Mouse (Mus musculus): ENCODE measurements around the gene Ube2i. TPM values are rescaled to one million over a fixed set of nuclear protein-coding genes. Genes with fewer than 3 reads are reported as not detected.
A peak's percentile ranks its signal among the peaks of the same experiment; 100 is the strongest.

The Ube2i gene
- polyA plus RNA-seq, 1 experiment from 2014 or later = 579 TPM

GRCm38 (mm10) chr17:25288842-25289241, 14.4 kb upstream of the Ube2i start:
- no peak overlapping the region for H3K9ac ChIP-seq (ENCODE audit: low read length)
- no peaks in the 10 kb centered on the region for H3K36me3 ChIP-seq (ENCODE audit: control insufficient read depth, insufficient read depth, low read length)
- DNase-seq (ENCODE audit: low spot score) (peak; percentile 67), ATAC-seq (replicated peaks; ENCODE audit: low FRiP score, low TSS enrichment, low read depth) (no peak)
- no peak overlapping the region for H3K27ac ChIP-seq (ENCODE audit: low read depth)
- no peaks in the 10 kb centered on the region for H3K4me1 ChIP-seq (replicated peaks; ENCODE audit: control insufficient read depth, insufficient read depth, low read length)
- no peaks in the 10 kb centered on the region for H3K9me3 ChIP-seq (ENCODE audit: control insufficient read depth, low read length)
- no peak overlapping the region for H3K4me2 ChIP-seq (ENCODE audit: low read length)
- WGBS = 22% methylated on average over 4 of the region's 4 CpGs
- no peak overlapping the region for H3K4me3 ChIP-seq (ENCODE audit: low read depth, low read length)
- no peaks in the 10 kb centered on the region for H3K27me3 ChIP-seq (replicated peaks; ENCODE audit: control insufficient read depth, insufficient read depth, low read length)

GRCm38 (mm10) chr17:25285033-25285432, 10.6 kb upstream of the Ube2i start:
- DNase-seq (ENCODE audit: low spot score) (peak; percentile 73), ATAC-seq (replicated peaks; ENCODE audit: low FRiP score, low TSS enrichment, low read depth) (no peak)
- 20% methylated on average over 3 of the region's 3 CpGs for WGBS
- H3K36me3 ChIP-seq (ENCODE audit: control insufficient read depth, insufficient read depth, low read length) = no peaks in the 10 kb centered on the region
- H3K9me3 ChIP-seq (ENCODE audit: control insufficient read depth, low read length) = no peaks in the 10 kb centered on the region
- no peaks in the 10 kb centered on the region for H3K4me1 ChIP-seq (replicated peaks; ENCODE audit: control insufficient read depth, insufficient read depth, low read length)
- no peak overlapping the region for H3K4me3 ChIP-seq (ENCODE audit: low read depth, low read length)
- H3K4me2 ChIP-seq (ENCODE audit: low read length) = no peak overlapping the region
- H3K9ac ChIP-seq (ENCODE audit: low read length) = no peak overlapping the region
- H3K27ac ChIP-seq (ENCODE audit: low read depth) = no peak overlapping the region
- no peaks in the 10 kb centered on the region for H3K27me3 ChIP-seq (replicated peaks; ENCODE audit: control insufficient read depth, insufficient read depth, low read length)

DNA sequence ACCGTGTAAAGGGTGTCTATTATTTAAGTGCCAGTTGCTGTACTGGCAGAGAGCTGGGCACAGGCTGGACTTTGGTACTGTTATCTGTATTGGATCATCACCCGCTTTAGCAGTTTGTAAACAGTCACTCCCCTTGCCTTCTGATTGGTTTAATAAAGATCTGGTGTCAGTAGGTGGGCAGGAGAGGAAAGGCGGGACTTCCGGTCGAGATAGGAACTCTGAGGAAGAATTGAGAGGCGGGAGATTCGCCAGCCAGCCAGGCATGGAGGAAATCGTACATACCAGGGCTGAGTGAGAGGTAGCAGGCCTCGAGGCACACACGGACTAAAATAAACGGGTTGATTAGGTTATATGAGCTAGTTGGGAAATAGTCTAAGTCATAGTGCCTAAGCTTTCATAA, 7.7 kb upstream of the Ube2i start:
- Histone ChIP-seq H3K4me2 (ENCODE audit: low read length) (no peak overlapping the region), H3K4me3 (ENCODE audit: low read depth, low read length) (no peak overlapping the region), H3K9me3 (ENCODE audit: control insufficient read depth, low read length) (no peaks in the 10 kb centered on the region), H3K27me3 (replicated peaks; ENCODE audit: control insufficient read depth, insufficient read depth, low read length) (no peaks in the 10 kb centered on the region), H3K9ac (ENCODE audit: low read length) (no peak overlapping the region), H3K27ac (ENCODE audit: low read depth) (no peak overlapping the region), H3K4me1 (replicated peaks; ENCODE audit: control insufficient read depth, insufficient read depth, low read length) (no peaks in the 10 kb centered on the region), H3K36me3 (ENCODE audit: control insufficient read depth, insufficient read depth, low read length) (no peaks in the 10 kb centered on the region)
- DNase-seq (ENCODE audit: low spot score) = no peak
- WGBS = 40% methylated on average over 11 of the region's 11 CpGs
- ATAC-seq (replicated peaks; ENCODE audit: low FRiP score, low TSS enrichment, low read depth) = no peak

DNA sequence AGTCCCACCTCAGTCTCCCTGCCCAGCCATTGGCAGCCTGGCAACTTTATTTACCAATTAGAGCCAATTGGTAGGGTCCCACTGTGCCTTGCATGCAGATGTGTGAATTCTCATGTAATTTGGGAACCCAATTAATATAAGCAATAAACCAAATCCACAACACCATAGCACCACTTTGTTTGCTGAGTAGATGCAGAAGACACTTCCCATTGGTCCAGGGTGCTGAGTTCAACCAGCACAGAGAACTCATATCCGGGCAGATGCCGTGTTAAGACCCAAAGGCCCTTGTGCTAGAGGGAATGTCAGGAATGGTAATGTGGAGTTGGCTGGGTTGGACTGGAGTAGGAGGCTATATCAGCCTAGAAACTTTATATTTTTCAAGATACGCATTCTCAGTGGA, 1.4 kb upstream of the Ube2i start:
- ATAC-seq (replicated peaks; ENCODE audit: low FRiP score, low TSS enrichment, low read depth) = no peak
- no peak overlapping the region for H3K9ac ChIP-seq (ENCODE audit: low read length)
- peaks cover 19% of the 10 kb centered on the region for H3K4me1 ChIP-seq (replicated peaks; ENCODE audit: control insufficient read depth, insufficient read depth, low read length)
- DNase-seq (ENCODE audit: low spot score) = no peak
- H3K36me3 ChIP-seq (ENCODE audit: control insufficient read depth, insufficient read depth, low read length) = no peaks in the 10 kb centered on the region
- H3K4me2 ChIP-seq (ENCODE audit: low read length) = no peak overlapping the region
- WGBS = 96% methylated on average over 3 of the region's 3 CpGs
- no peak overlapping the region for H3K27ac ChIP-seq (ENCODE audit: low read depth)
- H3K4me3 ChIP-seq (ENCODE audit: low read depth, low read length) = no peak overlapping the region
- H3K27me3 ChIP-seq (replicated peaks; ENCODE audit: control insufficient read depth, insufficient read depth, low read length) = no peaks in the 10 kb centered on the region
- no peaks in the 10 kb centered on the region for H3K9me3 ChIP-seq (ENCODE audit: control insufficient read depth, low read length)

DNA sequence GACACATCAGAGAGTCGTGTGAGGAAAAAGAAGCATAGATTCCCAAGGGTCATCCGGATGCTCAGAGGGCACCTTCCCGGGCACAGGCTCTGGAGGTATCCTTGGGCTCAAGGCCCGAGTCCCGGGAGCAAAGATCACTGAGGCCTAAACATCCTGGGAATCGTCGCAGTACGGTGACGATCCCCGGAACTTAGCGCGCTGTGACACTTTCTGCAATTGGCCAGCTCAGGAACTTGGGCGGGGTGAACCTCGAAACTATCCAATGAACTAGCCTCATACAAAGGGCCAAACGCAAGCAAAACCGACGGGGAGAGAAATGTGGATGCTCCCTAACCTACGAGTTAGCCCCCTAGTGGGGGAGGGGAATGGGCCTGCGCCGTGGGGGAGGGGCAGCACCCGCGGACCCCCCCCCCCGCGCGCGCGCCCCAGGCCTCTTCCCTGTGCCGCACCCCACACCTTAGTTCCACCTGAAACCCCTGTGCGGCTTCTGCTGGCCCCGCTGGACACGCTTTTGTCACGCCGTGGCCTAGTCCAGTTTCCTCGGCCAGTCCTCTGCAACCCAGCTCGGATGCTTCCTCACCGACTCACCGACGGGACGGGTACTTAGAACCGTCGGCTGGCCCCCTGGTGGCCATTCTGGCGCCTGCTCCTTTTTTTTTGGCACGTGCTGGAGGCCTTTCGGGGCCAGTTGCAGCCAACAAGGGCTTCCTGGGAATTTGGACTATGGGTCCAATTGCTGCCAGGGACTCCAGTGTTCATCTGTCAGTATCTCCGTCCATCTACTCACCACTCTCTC, 518 bp downstream of the Ube2i start:
- Histone ChIP-seq H3K36me3 (ENCODE audit: control insufficient read depth, insufficient read depth, low read length) (peaks cover 15% of the 10 kb centered on the region), H3K4me1 (replicated peaks; ENCODE audit: control insufficient read depth, insufficient read depth, low read length) (peaks cover 20% of the 10 kb centered on the region), H3K27ac (ENCODE audit: low read depth) (peak overlapping the region; percentile 98), H3K4me2 (ENCODE audit: low read length) (peak overlapping the region; percentile 42), H3K4me3 (ENCODE audit: low read depth, low read length) (peak overlapping the region; percentile 86), H3K9ac (ENCODE audit: low read length) (peak overlapping the region; percentile 99), H3K27me3 (replicated peaks; ENCODE audit: control insufficient read depth, insufficient read depth, low read length) (no peaks in the 10 kb centered on the region), H3K9me3 (ENCODE audit: control insufficient read depth, low read length) (no peaks in the 10 kb centered on the region)
- DNase-seq (ENCODE audit: low spot score) (peak; percentile 100), ATAC-seq (replicated peaks; ENCODE audit: low FRiP score, low TSS enrichment, low read depth) (peak; percentile 95)
- under 1% methylated on average over 41 of the region's 45 CpGs for WGBS

- Histone ChIP-seq H3K27ac (ENCODE audit: low read depth) (peak overlapping the region; percentile 98), H3K9ac (ENCODE audit: low read length) (peak overlapping the region; percentile 99), H3K4me2 (ENCODE audit: low read length) (peak overlapping the region; percentile 98), H3K4me3 (ENCODE audit: low read depth, low read length) (peak overlapping the region; percentile 86), H3K27me3 (replicated peaks; ENCODE audit: control insufficient read depth, insufficient read depth, low read length) (no peaks in the 10 kb centered on the region), H3K4me1 (replicated peaks; ENCODE audit: control insufficient read depth, insufficient read depth, low read length) (peaks cover 20% of the 10 kb centered on the region), H3K36me3 (ENCODE audit: control insufficient read depth, insufficient read depth, low read length) (peaks cover 23% of the 10 kb centered on the region), H3K9me3 (ENCODE audit: control insufficient read depth, low read length) (no peaks in the 10 kb centered on the region)
- ATAC-seq (replicated peaks; ENCODE audit: low FRiP score, low TSS enrichment, low read depth) = peak; percentile 95
- WGBS = under 1% methylated on average over 85 of the region's 92 CpGs
- DNase-seq (ENCODE audit: low spot score) = no peak
These were observed 1.3 kb downstream of the Ube2i start for GRCm38 (mm10) chr17:25272951-25273705.

- DNase-seq (ENCODE audit: low spot score) = no peak
- no peaks in the 10 kb centered on the region for H3K9me3 ChIP-seq (ENCODE audit: control insufficient read depth, low read length)
- peaks cover 20% of the 10 kb centered on the region for H3K4me1 ChIP-seq (replicated peaks; ENCODE audit: control insufficient read depth, insufficient read depth, low read length)
- H3K9ac ChIP-seq (ENCODE audit: low read length) = peak overlapping the region; percentile 99
- H3K4me3 ChIP-seq (ENCODE audit: low read depth, low read length) = peak overlapping the region; percentile 86
- under 1% methylated on average over 10 of the region's 10 CpGs for WGBS
- H3K4me2 ChIP-seq (ENCODE audit: low read length) = peak overlapping the region; percentile 98
- ATAC-seq (replicated peaks; ENCODE audit: low FRiP score, low TSS enrichment, low read depth) = no peak
- peaks cover 31% of the 10 kb centered on the region for H3K36me3 ChIP-seq (ENCODE audit: control insufficient read depth, insufficient read depth, low read length)
- H3K27me3 ChIP-seq (replicated peaks; ENCODE audit: control insufficient read depth, insufficient read depth, low read length) = no peaks in the 10 kb centered on the region
- peak overlapping the region; percentile 98 for H3K27ac ChIP-seq (ENCODE audit: low read depth)
These were observed 2.1 kb downstream of the Ube2i start for GRCm38 (mm10) chr17:25272326-25272725.

DNA sequence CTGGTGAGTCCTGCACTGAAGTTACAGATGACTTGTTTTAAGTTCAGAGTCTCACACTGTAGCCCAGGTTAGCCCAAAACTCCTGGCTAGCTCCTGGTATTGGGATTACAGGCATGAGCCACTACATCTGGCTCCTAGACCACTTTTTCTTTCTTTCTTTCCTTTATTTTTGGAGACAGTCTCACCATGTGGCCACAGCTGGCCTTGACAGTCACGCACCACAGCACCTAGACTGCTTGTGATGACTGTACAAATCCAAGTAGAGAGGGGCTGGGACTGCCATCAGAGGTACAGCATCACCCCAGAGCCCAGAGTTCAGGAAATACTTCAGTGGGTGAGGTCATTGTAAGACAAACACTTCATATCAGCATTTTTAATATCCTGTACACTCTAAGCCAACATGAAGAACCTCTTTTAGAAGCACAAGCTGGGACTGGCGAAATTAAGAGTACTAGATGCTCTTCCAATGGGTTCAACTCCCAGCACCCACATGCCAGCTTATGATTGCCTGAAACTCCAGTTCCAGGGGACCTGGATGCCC, 3.6 kb downstream of the Ube2i start:
- H3K9ac ChIP-seq (ENCODE audit: low read length) = no peak overlapping the region
- peak overlapping the region; percentile 98 for H3K4me2 ChIP-seq (ENCODE audit: low read length)
- H3K36me3 ChIP-seq (ENCODE audit: control insufficient read depth, insufficient read depth, low read length) = peaks cover 45% of the 10 kb centered on the region
- peaks cover 20% of the 10 kb centered on the region for H3K4me1 ChIP-seq (replicated peaks; ENCODE audit: control insufficient read depth, insufficient read depth, low read length)
- no peaks in the 10 kb centered on the region for H3K27me3 ChIP-seq (replicated peaks; ENCODE audit: control insufficient read depth, insufficient read depth, low read length)
- H3K27ac ChIP-seq (ENCODE audit: low read depth) = no peak overlapping the region
- 83% methylated on average over 2 of the region's 2 CpGs for WGBS
- DNase-seq (ENCODE audit: low spot score) (no peak), ATAC-seq (replicated peaks; ENCODE audit: low FRiP score, low TSS enrichment, low read depth) (no peak)
- H3K4me3 ChIP-seq (ENCODE audit: low read depth, low read length) = peak overlapping the region; percentile 86; the same call in 1 of the 2 replicates
- no peaks in the 10 kb centered on the region for H3K9me3 ChIP-seq (ENCODE audit: control insufficient read depth, low read length)
